Mouse (Mus musculus): ENCODE data around the gene Pip5k1b. TPM values are rescaled to one million over a fixed set of nuclear protein-coding genes. Genes with fewer than 3 reads are reported as not detected.

Pip5k1b gene
- polyA plus RNA-seq, 1 experiment from 2014 or later: 1.6 TPM

- ATAC-seq: no peak
- Histone ChIP-seq H3K4me1 (no peaks in the 10 kb centered on the region), H3K9me3 (replicated peaks) (no peaks in the 10 kb centered on the region), H3K36me3 (ENCODE audit: poor library complexity, severe bottlenecking) (no peaks in the 10 kb centered on the region), H3K27ac (no peak overlapping the region), H3K4me2 (no peak overlapping the region), H3K4me3 (no peak overlapping the region), H3K27me3 (no peaks in the 10 kb centered on the region), H3K9ac (no peak overlapping the region)
- WGBS: 74% methylated on average over 17 of the region's 17 CpGs
Measured at GRCm38 (mm10) chr19:24541669-24542292, 13.9 kb downstream of the Pip5k1b start.

- WGBS: 95% methylated on average over 10 of the region's 10 CpGs
- Histone ChIP-seq H3K9ac (no peak overlapping the region), H3K4me1 (no peaks in the 10 kb centered on the region), H3K4me3 (no peak overlapping the region), H3K4me2 (no peak overlapping the region), H3K27ac (no peak overlapping the region), H3K27me3 (no peaks in the 10 kb centered on the region), H3K9me3 (replicated peaks) (no peaks in the 10 kb centered on the region), H3K36me3 (ENCODE audit: poor library complexity, severe bottlenecking) (no peaks in the 10 kb centered on the region)
- ATAC-seq: no peak
Measured at GRCm38 (mm10) chr19:24540952-24541668, 14.6 kb downstream of the Pip5k1b start.

GRCm38 (mm10) chr19:24539041-24539440 lies 16.6 kb downstream of the Pip5k1b start:
- Histone ChIP-seq H3K9ac (no peak overlapping the region), H3K9me3 (replicated peaks) (no peaks in the 10 kb centered on the region), H3K27ac (no peak overlapping the region), H3K4me2 (no peak overlapping the region), H3K4me1 (no peaks in the 10 kb centered on the region), H3K36me3 (ENCODE audit: poor library complexity, severe bottlenecking) (no peaks in the 10 kb centered on the region), H3K27me3 (no peaks in the 10 kb centered on the region), H3K4me3 (no peak overlapping the region)
- WGBS: 96% methylated on average over 1 of the region's 1 CpGs
- no peak for ATAC-seq

- 84% methylated on average over 6 of the region's 6 CpGs for WGBS
- Histone ChIP-seq H3K36me3 (ENCODE audit: poor library complexity, severe bottlenecking) (no peaks in the 10 kb centered on the region), H3K27ac (no peak overlapping the region), H3K4me3 (no peak overlapping the region), H3K4me2 (no peak overlapping the region), H3K9me3 (replicated peaks) (no peaks in the 10 kb centered on the region), H3K27me3 (no peaks in the 10 kb centered on the region), H3K4me1 (no peaks in the 10 kb centered on the region), H3K9ac (no peak overlapping the region)
- ATAC-seq: no peak
Measured at GRCm38 (mm10) chr19:24538181-24538580, 17.5 kb downstream of the Pip5k1b start.

- no peak overlapping the region for H3K9ac ChIP-seq
- no peak overlapping the region for H3K27ac ChIP-seq
- no peak for ATAC-seq
- no peak overlapping the region for H3K4me2 ChIP-seq
- H3K4me3 ChIP-seq: no peak overlapping the region
- no peaks in the 10 kb centered on the region for H3K4me1 ChIP-seq
- H3K27me3 ChIP-seq: no peaks in the 10 kb centered on the region
- H3K9me3 ChIP-seq (replicated peaks): no peaks in the 10 kb centered on the region
- WGBS: 82% methylated on average over 4 of the region's 4 CpGs
- H3K36me3 ChIP-seq (ENCODE audit: poor library complexity, severe bottlenecking): no peaks in the 10 kb centered on the region
Measured at GRCm38 (mm10) chr19:24537691-24538090, 18.0 kb downstream of the Pip5k1b start.

- Histone ChIP-seq H3K9ac (no peak overlapping the region), H3K4me3 (no peak overlapping the region), H3K27ac (no peak overlapping the region), H3K27me3 (no peaks in the 10 kb centered on the region), H3K36me3 (ENCODE audit: poor library complexity, severe bottlenecking) (no peaks in the 10 kb centered on the region), H3K4me2 (no peak overlapping the region), H3K9me3 (replicated peaks) (no peaks in the 10 kb centered on the region), H3K4me1 (no peaks in the 10 kb centered on the region)
- 84% methylated on average over 5 of the region's 5 CpGs for WGBS
- ATAC-seq: no peak
Measured at GRCm38 (mm10) chr19:24536920-24537319, 18.8 kb downstream of the Pip5k1b start.

GRCm38 (mm10) chr19:24536280-24536679 lies 19.4 kb downstream of the Pip5k1b start:
- no peaks in the 10 kb centered on the region for H3K27me3 ChIP-seq
- no peaks in the 10 kb centered on the region for H3K4me1 ChIP-seq
- no peak overlapping the region for H3K4me3 ChIP-seq
- 89% methylated on average over 3 of the region's 3 CpGs for WGBS
- no peak overlapping the region for H3K9ac ChIP-seq
- H3K27ac ChIP-seq: no peak overlapping the region
- ATAC-seq: no peak
- H3K9me3 ChIP-seq (replicated peaks): no peaks in the 10 kb centered on the region
- H3K4me2 ChIP-seq: no peak overlapping the region
- no peaks in the 10 kb centered on the region for H3K36me3 ChIP-seq (ENCODE audit: poor library complexity, severe bottlenecking)

- Histone ChIP-seq H3K4me2 (no peak overlapping the region), H3K36me3 (ENCODE audit: poor library complexity, severe bottlenecking) (no peaks in the 10 kb centered on the region), H3K9ac (no peak overlapping the region), H3K4me3 (no peak overlapping the region), H3K27me3 (no peaks in the 10 kb centered on the region), H3K9me3 (replicated peaks) (no peaks in the 10 kb centered on the region), H3K27ac (no peak overlapping the region), H3K4me1 (no peaks in the 10 kb centered on the region)
- WGBS: 84% methylated on average over 6 of the region's 6 CpGs
- no peak for ATAC-seq
Measured at GRCm38 (mm10) chr19:24535161-24535560, 20.5 kb downstream of the Pip5k1b start.

- Histone ChIP-seq H3K4me3 (no peak overlapping the region), H3K27ac (no peak overlapping the region), H3K9ac (no peak overlapping the region), H3K9me3 (replicated peaks) (no peaks in the 10 kb centered on the region), H3K4me1 (no peaks in the 10 kb centered on the region), H3K36me3 (ENCODE audit: poor library complexity, severe bottlenecking) (no peaks in the 10 kb centered on the region), H3K4me2 (no peak overlapping the region), H3K27me3 (no peaks in the 10 kb centered on the region)
- ATAC-seq: no peak
- WGBS: 86% methylated on average over 7 of the region's 7 CpGs
Measured at GRCm38 (mm10) chr19:24534733-24535132, 20.9 kb downstream of the Pip5k1b start.

DNA sequence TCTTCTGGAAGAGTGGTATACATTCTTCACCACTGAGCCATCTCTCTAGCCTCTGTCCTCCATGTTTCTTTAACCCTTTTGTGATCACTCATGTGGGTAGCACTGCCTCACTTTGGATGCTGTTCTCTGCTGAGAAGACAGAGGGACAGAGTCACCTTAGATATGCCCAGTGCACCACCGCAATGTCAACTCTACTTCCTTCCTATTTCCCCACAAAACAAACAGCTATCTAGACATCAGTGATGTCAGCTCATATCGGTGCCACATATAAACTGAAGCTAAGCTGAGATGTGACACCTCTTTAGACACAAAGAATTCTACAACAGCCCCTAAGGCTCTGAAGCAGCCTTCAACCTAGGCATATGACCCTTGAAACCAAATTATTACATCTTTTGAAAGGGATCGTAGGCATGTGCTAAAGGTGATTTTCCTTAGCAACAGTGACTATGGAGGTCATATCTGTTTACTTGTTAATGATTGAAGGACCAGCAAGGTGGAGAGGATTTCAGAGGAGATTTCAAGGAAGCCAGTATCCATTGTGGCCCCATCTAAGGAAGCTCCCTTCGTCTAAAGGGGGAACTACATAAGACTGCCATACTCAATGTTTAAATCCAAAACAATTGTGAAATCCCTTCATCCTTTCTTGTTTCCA lies 26.6 kb downstream of the Pip5k1b start:
- Histone ChIP-seq H3K4me1 (no peaks in the 10 kb centered on the region), H3K27ac (no peak overlapping the region), H3K4me3 (no peak overlapping the region), H3K36me3 (ENCODE audit: poor library complexity, severe bottlenecking) (no peaks in the 10 kb centered on the region), H3K4me2 (no peak overlapping the region), H3K9me3 (replicated peaks) (no peaks in the 10 kb centered on the region), H3K27me3 (no peaks in the 10 kb centered on the region), H3K9ac (no peak overlapping the region)
- no peak for ATAC-seq
- WGBS: 93% methylated on average over 4 of the region's 4 CpGs

- no peaks in the 10 kb centered on the region for H3K27me3 ChIP-seq
- no peaks in the 10 kb centered on the region for H3K4me1 ChIP-seq
- no peaks in the 10 kb centered on the region for H3K9me3 ChIP-seq (replicated peaks)
- no peak for ATAC-seq
- H3K9ac ChIP-seq: no peak overlapping the region
- WGBS: 97% methylated on average over 4 of the region's 4 CpGs
- no peak overlapping the region for H3K4me3 ChIP-seq
- H3K4me2 ChIP-seq: no peak overlapping the region
- no peaks in the 10 kb centered on the region for H3K36me3 ChIP-seq (ENCODE audit: poor library complexity, severe bottlenecking)
- H3K27ac ChIP-seq: no peak overlapping the region
Measured at GRCm38 (mm10) chr19:24528129-24528730, 27.4 kb downstream of the Pip5k1b start.

DNA sequence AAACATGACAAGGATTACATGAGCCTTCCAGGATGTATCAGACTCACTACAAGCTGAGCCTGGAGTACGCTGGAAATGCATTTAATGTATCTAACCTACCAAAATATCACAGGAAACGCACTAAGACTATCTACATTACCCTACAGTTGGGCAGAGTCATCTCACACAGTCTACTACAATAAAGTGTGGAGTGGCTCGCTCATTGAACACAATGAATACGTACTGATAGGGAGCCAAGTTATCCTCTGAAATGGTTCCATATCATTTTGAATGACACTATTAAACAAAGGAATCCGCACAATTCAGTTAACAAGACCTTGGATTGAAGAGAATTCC lies 28.1 kb downstream of the Pip5k1b start:
- no peak for ATAC-seq
- Histone ChIP-seq H3K27me3 (no peaks in the 10 kb centered on the region), H3K9me3 (replicated peaks) (no peaks in the 10 kb centered on the region), H3K4me2 (no peak overlapping the region), H3K27ac (no peak overlapping the region), H3K4me1 (no peaks in the 10 kb centered on the region), H3K9ac (no peak overlapping the region), H3K4me3 (no peak overlapping the region), H3K36me3 (ENCODE audit: poor library complexity, severe bottlenecking) (no peaks in the 10 kb centered on the region)
- 87% methylated on average over 5 of the region's 5 CpGs for WGBS

Data from forebrain, embryonic 13.5 days (tissue).